Mouse (Mus musculus) midbrain, postnatal 0 days (tissue): ENCODE measurements at regions not wholly inside any gene's neighbourhood (a gene's known extent, or its start where the extent isn't known, plus 50 kb on each side); places are given as distances from the start of the nearest gene placed in this dataset.

Experiments
- ATAC-seq: fragments of 200-750 bp; cut with Nextera tagmentation; 2 replicates; pipeline ENCODE4 v1.8.0; 2017; ENCODE audit warnings: moderate number of reproducible peaks, mild to moderate bottlenecking, moderate TSS enrichment, moderate library complexity; ENCODE audit not compliant: low FRiP score
- DNase-seq: peaks from one replicate; pipeline ENCODE4 v3.0.0-alpha.2; 2015; ENCODE audit warnings: low spot score
- H3K27ac ChIP-seq: fragments of 300-500 bp; sonication (generic); 2 replicates; pipeline ENCODE4 v1.5.1; 2014; ENCODE audit warnings: low read depth, mild to moderate bottlenecking, low read length, mixed read lengths
- H3K27me3 ChIP-seq: fragments of 300-500 bp; sonication (generic); 2 replicates; pipeline ENCODE4 v1.6.1; 2014; ENCODE audit warnings: low read length, control low read depth, mixed read lengths; ENCODE audit not compliant: insufficient read depth
- H3K36me3 ChIP-seq: fragments of 300-500 bp; sonication (generic); 2 replicates; pipeline ENCODE4 v1.6.1; 2014; ENCODE audit warnings: low read length, control low read depth, mixed read lengths; ENCODE audit not compliant: insufficient read depth
- H3K4me1 ChIP-seq: fragments of 300-500 bp; sonication (generic); 2 replicates; pipeline ENCODE4 v1.6.1; 2014; ENCODE audit warnings: mild to moderate bottlenecking, control low read depth, antibody characterized with exemption, low read length, mixed read lengths; ENCODE audit not compliant: insufficient read depth
- H3K4me2 ChIP-seq: fragments of 300-500 bp; sonication (generic); 2 replicates; pipeline ENCODE4 v1.6.1; 2014; ENCODE audit warnings: low read depth, mild to moderate bottlenecking, low read length, mixed read lengths; ENCODE audit not compliant: poor library complexity, severe bottlenecking
- H3K4me3 ChIP-seq: fragments of 300-500 bp; sonication (generic); 2 replicates; pipeline ENCODE4 v1.5.1; 2014; ENCODE audit warnings: low read depth, mild to moderate bottlenecking, low read length, moderate library complexity
- H3K9ac ChIP-seq: fragments of 300-500 bp; sonication (generic); replicated peaks from 2 replicates; pipeline ENCODE4 v1.6.1; 2014; ENCODE audit warnings: mild to moderate bottlenecking, low read length, moderate library complexity, mixed read lengths; ENCODE audit not compliant: poor library complexity, severe bottlenecking
- H3K9me3 ChIP-seq: fragments of 300-500 bp; sonication (generic); 2 replicates; pipeline ENCODE4 v1.6.1; 2016; ENCODE audit warnings: low read length, control low read depth
- CTCF ChIP-seq: IDR thresholded peaks from 2 replicates; pipeline ENCODE4 v1.5.1; 2016; ENCODE audit warnings: antibody characterized with exemption, mild to moderate bottlenecking
- WGBS: fragments of 180-500 bp; shearing (Covaris S2); extraction: QIAGEN DNeasy Blood & Tissue Kit; methylation state at CpG from one replicate; pipeline ENCODE4 v1.1.7; 2014; 5-methylcytosine and 5-hydroxymethylcytosine counted together

- Histone ChIP-seq H3K4me3 (no peak overlapping the region), H3K4me2 (no peak overlapping the region), H3K9me3 (no peaks in the 10 kb centered on the region), H3K36me3 (no peaks in the 10 kb centered on the region), H3K4me1 (no peaks in the 10 kb centered on the region), H3K27me3 (no peaks in the 10 kb centered on the region), H3K9ac (no peak overlapping the region), H3K27ac (no peak overlapping the region)
- ATAC-seq (no peak), DNase-seq (no peak)
- no peak for TF ChIP-seq CTCF
- 74% methylated on average over 11 of the region's 11 CpGs for WGBS
Measured at GRCm38 (mm10) chr4:105630595-105631369, 158.9 kb upstream of the Gm12728 start.

DNA sequence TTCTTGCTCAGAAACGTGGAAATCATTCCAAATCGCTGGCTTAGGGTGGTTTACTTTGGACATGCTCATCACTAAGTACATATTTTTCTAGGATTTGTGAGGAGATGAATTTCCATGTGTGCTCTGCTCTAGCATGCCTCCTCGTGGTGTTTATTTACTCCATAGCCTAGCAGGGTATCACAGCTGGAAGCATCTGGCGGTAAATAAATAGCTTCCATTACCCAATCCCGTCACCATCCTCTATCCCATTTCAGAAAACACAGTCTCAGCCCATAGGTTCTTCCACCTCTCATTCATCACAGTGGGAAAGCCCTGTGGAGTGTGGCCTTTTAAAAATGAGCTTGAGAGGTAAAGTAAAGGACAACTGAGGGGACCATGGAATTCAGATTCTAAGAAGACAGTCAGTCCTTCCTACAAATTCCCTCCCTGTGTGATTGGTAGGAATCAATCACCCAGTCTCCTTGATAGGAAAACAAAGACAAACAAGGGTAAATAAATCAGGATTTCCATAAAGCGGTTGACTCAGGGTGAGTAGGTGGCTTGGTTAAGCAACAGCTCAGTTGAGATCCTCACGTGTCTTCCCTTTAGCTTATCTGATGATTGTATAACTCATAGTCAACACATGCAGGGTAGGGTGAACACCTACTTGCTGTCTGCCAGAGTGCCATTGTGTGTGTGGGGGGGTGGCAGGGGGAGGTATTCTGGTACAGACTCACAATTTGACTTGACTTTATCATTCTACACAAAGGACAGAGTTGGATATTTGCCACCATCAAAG lies 156.9 kb upstream of the Gm12728 start:
- no peak for TF ChIP-seq CTCF
- no peak overlapping the region for H3K4me3 ChIP-seq
- ATAC-seq (no peak), DNase-seq (no peak)
- H3K9me3 ChIP-seq: no peaks in the 10 kb centered on the region
- H3K36me3 ChIP-seq: no peaks in the 10 kb centered on the region
- H3K4me2 ChIP-seq: no peak overlapping the region
- 80% methylated on average over 7 of the region's 7 CpGs for WGBS
- H3K27me3 ChIP-seq: no peaks in the 10 kb centered on the region
- H3K27ac ChIP-seq: no peak overlapping the region
- H3K4me1 ChIP-seq: no peaks in the 10 kb centered on the region
- no peak overlapping the region for H3K9ac ChIP-seq

DNA sequence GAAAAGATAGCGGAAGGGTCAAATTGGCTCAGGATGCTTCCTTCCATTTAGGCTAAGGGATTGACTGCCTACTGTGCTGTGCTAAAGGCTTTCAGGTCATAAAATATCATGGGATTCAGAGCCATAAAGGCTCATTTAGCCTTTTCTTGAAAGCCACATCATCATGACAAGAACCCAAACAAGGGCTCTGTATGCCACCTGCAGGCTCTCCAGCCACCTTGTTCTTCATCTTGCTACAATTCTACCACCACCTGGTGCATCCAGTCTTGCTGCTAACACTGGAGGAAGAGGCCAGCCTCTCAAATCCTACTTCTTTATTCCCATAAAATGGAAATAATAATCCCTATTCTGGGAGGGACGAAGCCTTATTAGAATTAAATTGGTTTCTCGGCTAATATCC lies 155.9 kb upstream of the Gm12728 start:
- H3K9me3 ChIP-seq: no peaks in the 10 kb centered on the region
- no peaks in the 10 kb centered on the region for H3K4me1 ChIP-seq
- no peak overlapping the region for H3K4me2 ChIP-seq
- H3K4me3 ChIP-seq: no peak overlapping the region
- no peak for TF ChIP-seq CTCF
- DNase-seq: no peak
- no peaks in the 10 kb centered on the region for H3K27me3 ChIP-seq
- no peak overlapping the region for H3K9ac ChIP-seq
- ATAC-seq: no peak
- no peak overlapping the region for H3K27ac ChIP-seq
- WGBS: 84% methylated on average over 3 of the region's 3 CpGs
- no peaks in the 10 kb centered on the region for H3K36me3 ChIP-seq

DNA sequence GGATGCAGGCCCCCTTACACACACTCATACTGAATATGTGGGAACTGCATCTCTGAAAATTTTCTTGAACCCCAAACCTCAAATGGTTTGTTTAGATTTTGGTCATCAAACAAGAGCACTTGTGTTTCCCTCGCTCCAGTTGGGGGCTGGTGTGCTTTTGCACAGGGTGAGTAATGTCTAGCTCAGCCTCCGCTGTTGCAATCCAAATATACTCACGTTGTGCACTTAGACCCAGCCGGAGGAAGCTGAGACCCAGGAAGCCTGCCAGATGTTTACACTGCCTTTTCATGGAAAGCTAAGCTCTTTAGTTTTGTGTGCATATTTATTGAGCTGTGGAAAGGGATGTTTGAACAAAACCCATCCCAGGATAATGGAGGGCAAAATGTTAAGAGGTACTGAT lies 148.9 kb upstream of the Gm12728 start:
- Histone ChIP-seq H3K9me3 (no peaks in the 10 kb centered on the region), H3K4me3 (no peak overlapping the region), H3K27me3 (no peaks in the 10 kb centered on the region), H3K9ac (no peak overlapping the region), H3K36me3 (no peaks in the 10 kb centered on the region), H3K4me1 (no peaks in the 10 kb centered on the region), H3K27ac (no peak overlapping the region), H3K4me2 (no peak overlapping the region)
- ATAC-seq (no peak), DNase-seq (no peak)
- no peak for TF ChIP-seq CTCF
- WGBS: 63% methylated on average over 4 of the region's 4 CpGs

DNA sequence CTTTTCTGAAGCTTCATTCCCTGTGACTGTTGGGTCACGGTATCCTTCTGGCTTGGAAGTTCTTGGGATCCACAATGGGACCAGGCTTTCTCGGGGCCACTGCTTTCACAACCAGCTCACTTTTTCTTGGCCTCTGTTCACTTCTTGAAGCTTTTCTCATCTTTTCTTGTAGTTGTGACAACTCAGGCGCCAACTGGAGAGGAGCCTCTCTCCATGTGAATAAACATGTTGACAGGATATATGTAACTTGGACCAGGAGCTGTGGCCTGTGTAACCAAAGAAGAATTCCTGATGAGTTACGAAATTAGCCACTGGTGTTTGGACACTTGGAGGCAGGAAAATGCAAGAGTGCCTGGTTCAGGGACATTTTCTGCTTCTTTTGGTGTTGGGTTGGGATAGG lies 148.1 kb upstream of the Gm12728 start:
- ATAC-seq: no peak
- Histone ChIP-seq H3K9ac (no peak overlapping the region), H3K27ac (no peak overlapping the region), H3K4me3 (no peak overlapping the region), H3K27me3 (no peaks in the 10 kb centered on the region), H3K9me3 (no peaks in the 10 kb centered on the region), H3K36me3 (no peaks in the 10 kb centered on the region), H3K4me1 (no peaks in the 10 kb centered on the region), H3K4me2 (no peak overlapping the region)
- no peak for DNase-seq
- no peak for TF ChIP-seq CTCF
- 91% methylated on average over 4 of the region's 4 CpGs for WGBS

GRCm38 (mm10) chr4:105648820-105649446 lies 140.7 kb upstream of the Gm12728 start:
- WGBS: 37% methylated on average over 7 of the region's 7 CpGs
- no peak overlapping the region for H3K4me2 ChIP-seq
- peak; percentile 70 for DNase-seq
- TF ChIP-seq CTCF: no peak
- H3K9me3 ChIP-seq: no peaks in the 10 kb centered on the region
- H3K9ac ChIP-seq: no peak overlapping the region
- H3K36me3 ChIP-seq: no peaks in the 10 kb centered on the region
- ATAC-seq: no peak
- no peak overlapping the region for H3K4me3 ChIP-seq
- H3K27ac ChIP-seq: no peak overlapping the region
- H3K27me3 ChIP-seq: no peaks in the 10 kb centered on the region
- no peaks in the 10 kb centered on the region for H3K4me1 ChIP-seq
